8 mouse cellular contexts compared by ENCODE assay signal in genomic region chr2:157007234-157007596, GRCm38 (mm10). TPM values are rescaled to one million over a fixed set of nuclear protein-coding genes. Genes with fewer than 3 reads are reported as not detected.
A peak's percentile ranks its signal among the peaks of the same experiment; 100 is the strongest.
DNase-seq lines count a peak whose midpoint lies in the region; ATAC-seq and TF ChIP-seq lines count a peak whose summit lies in the region.

No protein-coding gene starts in this region.

- WGBS in liver, adult 2 months, result 26% methylated on average over 5 of the region's 5 CpGs
- 25% methylated on average over 5 of the region's 5 CpGs for WGBS in embryonic facial prominence, embryonic 14.5 days
- WGBS in limb, embryonic 10.5 days, result 39% methylated on average over 5 of the region's 5 CpGs
- 32% methylated on average over 5 of the region's 5 CpGs for WGBS in neural tube, embryonic 14.5 days

- TF ChIP-seq POLR2A in liver, adult 2 months (IDR thresholded peaks at IDR 0.05; ENCODE audit: extremely low read depth, insufficient read depth, low read length), result no peak

- H3K27me3 ChIP-seq in liver, adult 2 months (ENCODE audit: control insufficient read depth, insufficient read depth, low read length), result no peaks in the 10 kb centered on the region
- no peaks in the 10 kb centered on the region for H3K27me3 ChIP-seq in embryonic facial prominence, embryonic 14.5 days (replicated peaks; ENCODE audit: control insufficient read depth, insufficient read depth, low read length)
- no peaks in the 10 kb centered on the region for H3K27me3 ChIP-seq in limb, embryonic 10.5 days (ENCODE audit: low read depth, poor library complexity, severe bottlenecking)
- no peaks in the 10 kb centered on the region for H3K27me3 ChIP-seq in neural tube, embryonic 14.5 days (ENCODE audit: control insufficient read depth, insufficient read depth, low read length)

- no peaks in the 10 kb centered on the region for H3K9me3 ChIP-seq in embryonic facial prominence, embryonic 14.5 days (ENCODE audit: control insufficient read depth, low read length)
- H3K9me3 ChIP-seq in limb, embryonic 10.5 days (replicated peaks), result no peaks in the 10 kb centered on the region
- no peaks in the 10 kb centered on the region for H3K9me3 ChIP-seq in neural tube, embryonic 14.5 days (ENCODE audit: control insufficient read depth, low read length)

- H3K9ac ChIP-seq in liver, adult 2 months (ENCODE audit: low read depth, low read length), result peak overlapping the region; percentile 74
- H3K9ac ChIP-seq in embryonic facial prominence, embryonic 14.5 days (ENCODE audit: low read depth, low read length), result peak overlapping the region; percentile 72
- peak overlapping the region; percentile 41 for H3K9ac ChIP-seq in neural tube, embryonic 14.5 days (replicated peaks; ENCODE audit: low read depth, low read length)

- ATAC-seq in embryonic facial prominence, embryonic 14.5 days (ENCODE audit: low read depth), result 0 out of 2 replicates have a peak, but pooled peaks have one; percentile 13
- ATAC-seq in neural tube, embryonic 14.5 days (ENCODE audit: low read depth), result peak; percentile 69

- H3K36me3 ChIP-seq in liver, adult 2 months (ENCODE audit: control insufficient read depth, insufficient read depth, low read length), result no peaks in the 10 kb centered on the region
- H3K36me3 ChIP-seq in embryonic facial prominence, embryonic 14.5 days (ENCODE audit: control insufficient read depth, insufficient read depth, low read length), result peaks cover 25% of the 10 kb centered on the region; the same call in 1 of the 2 replicates
- peaks cover 30% of the 10 kb centered on the region for H3K36me3 ChIP-seq in limb, embryonic 10.5 days
- no peaks in the 10 kb centered on the region for H3K36me3 ChIP-seq in neural tube, embryonic 14.5 days (ENCODE audit: control insufficient read depth, insufficient read depth, low read length)

- H3K27ac ChIP-seq in liver, adult 2 months (replicated peaks; ENCODE audit: insufficient read depth, low read depth, low read length), result no peak overlapping the region
- H3K27ac ChIP-seq in embryonic facial prominence, embryonic 14.5 days (replicated peaks; ENCODE audit: low read depth, low read length), result peak overlapping the region; percentile 76
- H3K27ac ChIP-seq in limb, embryonic 10.5 days, result peak overlapping the region; percentile 93
- peak overlapping the region; percentile 52 for H3K27ac ChIP-seq in neural tube, embryonic 14.5 days (ENCODE audit: low read depth, low read length)

- H3K4me2 ChIP-seq in embryonic facial prominence, embryonic 14.5 days (ENCODE audit: low read depth, low read length), result peak overlapping the region; percentile 69
- peak overlapping the region; percentile 98 for H3K4me2 ChIP-seq in neural tube, embryonic 14.5 days (ENCODE audit: low read depth, low read length)

- H3K4me3 ChIP-seq in liver, adult 2 months (ENCODE audit: insufficient read depth, low read depth, low read length), result peak overlapping the region; percentile 69
- H3K4me3 ChIP-seq in embryonic facial prominence, embryonic 14.5 days (ENCODE audit: low read depth, low read length), result peak overlapping the region; percentile 69
- H3K4me3 ChIP-seq in limb, embryonic 10.5 days, result peak overlapping the region; percentile 86
- H3K4me3 ChIP-seq in neural tube, embryonic 14.5 days (ENCODE audit: low read depth, low read length), result peak overlapping the region; percentile 54

- no peaks in the 10 kb centered on the region for H3K79me2 ChIP-seq in liver, adult 2 months (ENCODE audit: control insufficient read depth, insufficient read depth, low read length)

- TF ChIP-seq CTCF in liver, adult 2 months (IDR thresholded peaks at IDR 0.05; ENCODE audit: low read depth, low read length), result no peak

- no peak for DNase-seq in liver, adult 2 months (ENCODE audit: extremely low read depth, low read depth, low spot score)
- DNase-seq in liver, result no peak
- DNase-seq in embryonic facial prominence, embryonic 14.5 days (ENCODE audit: low spot score), result no peak
- no peak for DNase-seq in limb, embryonic 10.5 days (ENCODE audit: low spot score)
- DNase-seq in urinary bladder, adult 18-20 months (ENCODE audit: low spot score in 2 of 2), result no peak
- DNase-seq in spleen, postnatal 4 days (ENCODE audit: low spot score in 2 of 2), result no peak
- no peak for DNase-seq in kidney, adult 8-10 months

- H3K4me1 ChIP-seq in liver, adult 2 months (ENCODE audit: control insufficient read depth, insufficient read depth, low read length), result peaks cover 3% of the 10 kb centered on the region
- peaks cover 23% of the 10 kb centered on the region for H3K4me1 ChIP-seq in embryonic facial prominence, embryonic 14.5 days (ENCODE audit: control insufficient read depth, insufficient read depth, low read length)
- peaks cover 39% of the 10 kb centered on the region for H3K4me1 ChIP-seq in limb, embryonic 10.5 days
- H3K4me1 ChIP-seq in neural tube, embryonic 14.5 days (ENCODE audit: control insufficient read depth, insufficient read depth, low read length), result peaks cover 7% of the 10 kb centered on the region; the same call in 1 of the 2 replicates

RNA-seq across cellular contexts. Expression of gene Dsn1, which starts 0.3 kb away (rescaled TPM):
- total RNA-seq in liver, adult 2 months (2014; rRNA removed), result 1.0 TPM in 2 replicates
- 0.10 and 0.49 TPM in 2 replicates for polyA plus RNA-seq in liver, adult 2 months (2012; rRNA removed)
- 25.8 and 32.7 TPM in 2 replicates for polyA plus RNA-seq in embryonic facial prominence, embryonic 14.5 days (2014; fragmentation: Nextera tagmentation; extraction: Ambion mirVana)
- polyA plus RNA-seq in limb, embryonic 10.5 days (2016; fragmentation: Nextera tagmentation; extraction: Ambion mirVana), result 51.3 and 61.5 TPM in 2 replicates
- polyA plus RNA-seq in neural tube, embryonic 14.5 days (2014; fragmentation: Nextera tagmentation; extraction: Ambion mirVana), result 6.8 and 8.5 TPM in 2 replicates

RNA-seq across cellular contexts. Expression of gene Ndrg3, which starts 15.4 kb away (rescaled TPM):
- 9.1 and 9.7 TPM in 2 replicates for total RNA-seq in liver, adult 2 months (2014; rRNA removed)
- polyA plus RNA-seq in liver, adult 2 months (2012; rRNA removed), result 17.6 and 20.8 TPM in 2 replicates
- 43.3 and 49.6 TPM in 2 replicates for polyA plus RNA-seq in embryonic facial prominence, embryonic 14.5 days (2014; fragmentation: Nextera tagmentation; extraction: Ambion mirVana)
- 37.5 and 40.4 TPM in 2 replicates for polyA plus RNA-seq in limb, embryonic 10.5 days (2016; fragmentation: Nextera tagmentation; extraction: Ambion mirVana)
- polyA plus RNA-seq in neural tube, embryonic 14.5 days (2014; fragmentation: Nextera tagmentation; extraction: Ambion mirVana), result 146 and 158 TPM in 2 replicates
